ENCODE assay signal across 7 mouse cellular contexts in genomic region chr17:35049561-35050016, GRCm38 (mm10). TPM values are rescaled to one million over a fixed set of nuclear protein-coding genes. Genes with fewer than 3 reads are reported as not detected.
DNase-seq lines count a peak whose midpoint lies in the region; TF ChIP-seq lines count a peak whose summit lies in the region.

Gene Clic1 (plus strand): TSS chr17:35049966.

- no peaks in the 10 kb centered on the region for H3K9me3 ChIP-seq in ES-Bruce4 (replicated peaks; ENCODE audit: control insufficient read depth, insufficient read depth, low read length, poor library complexity, severe bottlenecking)
- no peaks in the 10 kb centered on the region for H3K9me3 ChIP-seq in erythroblast, embryonic 14.5 days (ENCODE audit: control insufficient read depth, low read length)
- H3K9me3 ChIP-seq in limb, embryonic 10.5 days (replicated peaks): no peaks in the 10 kb centered on the region
- H3K9me3 ChIP-seq in midbrain, embryonic 10.5 days (replicated peaks): no peaks in the 10 kb centered on the region; the same call in 1 of the 2 replicates

- DNase-seq in ZHBTc4 (ENCODE audit: low read depth, low spot score): peak; percentile 51
- no peak for DNase-seq in heart, postnatal 25 days (ENCODE audit: low spot score)
- DNase-seq in limb, embryonic 10.5 days (ENCODE audit: low spot score): peak; percentile 83
- DNase-seq in midbrain, embryonic 10.5 days (ENCODE audit: low spot score): peak; percentile 87

- 2% methylated on average over 11 of the region's 11 CpGs for WGBS in limb, embryonic 10.5 days
- 2% methylated on average over 11 of the region's 11 CpGs for WGBS in midbrain, embryonic 10.5 days

- intact Hi-C loops in heart, postnatal 25 days (cut with DNase I): no loop called here

- H3K36me3 ChIP-seq in ES-Bruce4 (ENCODE audit: control insufficient read depth, insufficient read depth, low read length, poor library complexity, severe bottlenecking): peaks cover 14% of the 10 kb centered on the region
- peaks cover 23% of the 10 kb centered on the region for H3K36me3 ChIP-seq in erythroblast, embryonic 14.5 days (ENCODE audit: control insufficient read depth)
- peaks cover 25% of the 10 kb centered on the region for H3K36me3 ChIP-seq in limb, embryonic 10.5 days
- peaks cover 24% of the 10 kb centered on the region for H3K36me3 ChIP-seq in midbrain, embryonic 10.5 days
- no peaks in the 10 kb centered on the region for H3K36me3 ChIP-seq in testis, adult 2 months (ENCODE audit: control insufficient read depth, insufficient read depth, low read length)

- H3K27ac ChIP-seq in ES-Bruce4 (ENCODE audit: insufficient read depth, low read length): peak within 1 kb of the TSS; percentile 70
- peak within 1 kb of the TSS; percentile 95 for H3K27ac ChIP-seq in limb, embryonic 10.5 days
- H3K27ac ChIP-seq in midbrain, embryonic 10.5 days (replicated peaks): peak within 1 kb of the TSS; percentile 97
- H3K27ac ChIP-seq in testis, adult 2 months (ENCODE audit: control insufficient read depth, insufficient read depth, low read depth, low read length): peak within 1 kb of the TSS; percentile 82

- H3K4me3 ChIP-seq in ES-Bruce4 (ENCODE audit: low read depth, low read length): peak within 1 kb of the TSS; percentile 90
- H3K4me3 ChIP-seq in erythroblast, embryonic 14.5 days (replicated peaks): peak within 1 kb of the TSS; percentile 82
- H3K4me3 ChIP-seq in limb, embryonic 10.5 days: peak within 1 kb of the TSS; percentile 76
- peak within 1 kb of the TSS; percentile 70 for H3K4me3 ChIP-seq in midbrain, embryonic 10.5 days
- peak within 1 kb of the TSS; percentile 86 for H3K4me3 ChIP-seq in testis, adult 2 months (ENCODE audit: control insufficient read depth, low read depth, low read length)

- peak within 1 kb of the TSS; percentile 94 for H3K9ac ChIP-seq in ES-Bruce4 (ENCODE audit: low read depth, poor library complexity, severe bottlenecking)

- TF ChIP-seq EP300 in ES-Bruce4 (IDR thresholded peaks at IDR 0.05; ENCODE audit: insufficient read depth, low read depth, low read length): no peak

- no peaks in the 10 kb centered on the region for H3K27me3 ChIP-seq in ES-Bruce4 (ENCODE audit: control insufficient read depth, insufficient read depth, low read length, poor library complexity, severe bottlenecking)
- no peaks in the 10 kb centered on the region for H3K27me3 ChIP-seq in erythroblast, embryonic 14.5 days (ENCODE audit: control insufficient read depth)
- H3K27me3 ChIP-seq in limb, embryonic 10.5 days (ENCODE audit: low read depth, poor library complexity, severe bottlenecking): no peaks in the 10 kb centered on the region
- 0 out of 2 replicates have a peak, but pooled peaks cover 4% of the 10 kb centered on the region for H3K27me3 ChIP-seq in midbrain, embryonic 10.5 days (ENCODE audit: low read depth, poor library complexity, severe bottlenecking)
- H3K27me3 ChIP-seq in testis, adult 2 months (ENCODE audit: control insufficient read depth, insufficient read depth, low read length): peaks cover 2% of the 10 kb centered on the region; the same call in 1 of the 2 replicates

- no peak for TF ChIP-seq CTCF in ES-Bruce4 (IDR thresholded peaks at IDR 0.05; ENCODE audit: low read depth, low read length)
- no peak for TF ChIP-seq CTCF in testis, adult 2 months (IDR thresholded peaks at IDR 0.05; ENCODE audit: control insufficient read depth, insufficient read depth, insufficient replicate concordance, low read depth, low read length)

- no peak for TF ChIP-seq POLR2A in ES-Bruce4 (IDR thresholded peaks at IDR 0.05; ENCODE audit: insufficient read depth, low read length)
- peak; percentile 29; the same call in 1 of the 2 replicates for TF ChIP-seq POLR2A in testis, adult 2 months (IDR thresholded peaks at IDR 0.05; ENCODE audit: control insufficient read depth, low read depth, low read length)

- peaks cover 9% of the 10 kb centered on the region for H3K4me1 ChIP-seq in ES-Bruce4 (ENCODE audit: control insufficient read depth, insufficient read depth, low read length)
- peaks cover 84% of the 10 kb centered on the region for H3K4me1 ChIP-seq in erythroblast, embryonic 14.5 days (ENCODE audit: control insufficient read depth)
- peaks cover 77% of the 10 kb centered on the region for H3K4me1 ChIP-seq in limb, embryonic 10.5 days
- H3K4me1 ChIP-seq in midbrain, embryonic 10.5 days: peaks cover 85% of the 10 kb centered on the region
- peaks cover 24% of the 10 kb centered on the region for H3K4me1 ChIP-seq in testis, adult 2 months (ENCODE audit: control insufficient read depth, insufficient read depth, low read length)

RNA-seq across cellular contexts. Expression of gene Clic1, which starts in this region (rescaled TPM):
- polyA plus RNA-seq in ES-Bruce4 (2011; ENCODE audit: insufficient read depth, insufficient read length, low read depth, missing spikeins): 173 and 182 TPM in 2 replicates
- polyA plus RNA-seq in erythroblast, embryonic 14.5 days (2012): 5.1 and 6.0 TPM in 2 replicates
- 10 to 100 TPM; 40.0 to 46.1 TPM for total RNA-seq in heart, postnatal 25 days (2021)
- 174 and 186 TPM in 2 replicates for polyA plus RNA-seq in limb, embryonic 10.5 days (2016; fragmentation: Nextera tagmentation; extraction: Ambion mirVana)
- 216 and 217 TPM in 2 replicates for polyA plus RNA-seq in midbrain, embryonic 10.5 days (2016; fragmentation: Nextera tagmentation; extraction: Ambion mirVana)
- 24.1 and 24.8 TPM in 2 replicates for polyA plus RNA-seq in testis, adult 2 months (2012; rRNA removed)
